Mouse (Mus musculus) heart, postnatal 0 days (tissue): ENCODE measurements around the gene Pdzrn3. TPM values are rescaled to one million over a fixed set of nuclear protein-coding genes. Genes with fewer than 3 reads are reported as not detected.
A peak's percentile ranks its signal among the peaks of the same experiment; 100 is the strongest.

ENCODE experiments used
- ATAC-seq: fragments of 200-750 bp; cut with Nextera tagmentation; 2 replicates; pipeline ENCODE4 v1.8.0; 2017; ENCODE audit warnings: low read depth, moderate number of reproducible peaks, moderate library complexity; ENCODE audit not compliant: insufficient read depth
- DNase-seq: peaks from one replicate; pipeline ENCODE4 v3.0.0-alpha.2; 2016; ENCODE audit warnings: low spot score
- H3K27ac ChIP-seq: fragments of 300-500 bp; sonication (generic); 2 replicates; pipeline ENCODE4 v1.5.1; 2014; ENCODE audit warnings: low read depth, mild to moderate bottlenecking
- H3K27me3 ChIP-seq: fragments of 300-500 bp; sonication (generic); 2 replicates; pipeline ENCODE4 v1.6.1; 2014; ENCODE audit warnings: low read length, mixed read lengths; ENCODE audit not compliant: control insufficient read depth, insufficient read depth
- H3K36me3 ChIP-seq: fragments of 300-500 bp; sonication (generic); replicated peaks from 2 replicates; pipeline ENCODE4 v1.6.1; 2014; ENCODE audit warnings: low read length, mixed read lengths; ENCODE audit not compliant: control insufficient read depth, insufficient read depth
- H3K4me1 ChIP-seq: fragments of 300-500 bp; sonication (generic); 2 replicates; pipeline ENCODE4 v1.6.1; 2014; ENCODE audit warnings: antibody characterized with exemption; ENCODE audit not compliant: control insufficient read depth, insufficient read depth
- H3K4me2 ChIP-seq: fragments of 300-500 bp; sonication (generic); 2 replicates; pipeline ENCODE4 v1.6.1; 2014; ENCODE audit warnings: low read depth, mild to moderate bottlenecking, low read length, moderate library complexity
- H3K4me3 ChIP-seq: fragments of 300-500 bp; sonication (generic); 2 replicates; pipeline ENCODE4 v1.5.1; 2014; ENCODE audit warnings: low read depth, low read length
- H3K9ac ChIP-seq: fragments of 300-500 bp; sonication (generic); replicated peaks from 2 replicates; pipeline ENCODE4 v1.6.1; 2014; ENCODE audit warnings: low read depth, low read length, mixed read lengths
- H3K9me3 ChIP-seq: fragments of 300-500 bp; sonication (generic); replicated peaks from 2 replicates; pipeline ENCODE4 v1.6.1; 2016; ENCODE audit warnings: low read length; ENCODE audit not compliant: control insufficient read depth
- CTCF ChIP-seq: IDR thresholded peaks from 2 replicates; pipeline ENCODE4 v1.5.1; 2016; ENCODE audit warnings: antibody characterized with exemption, control low read depth, low read depth
- EP300 ChIP-seq: IDR thresholded peaks from 2 replicates; pipeline ENCODE4 v1.6.1; 2016; ENCODE audit warnings: antibody characterized with exemption, low read depth
- WGBS: fragments of 180-500 bp; shearing (Covaris S2); extraction: QIAGEN DNeasy Blood & Tissue Kit; methylation state at CpG from one replicate; pipeline ENCODE4 v1.1.7; 2014; 5-methylcytosine and 5-hydroxymethylcytosine counted together
- polyA plus RNA-seq: library from polyadenylated mRNA; unstranded; fragments of >200 nt; fragmentation: Nextera tagmentation; extraction: Ambion mirVana; gene quantifications from 2 replicates; pipeline ENCODE4 v1.2.1, GENCODE M21; 2015
- total RNA-seq: library from RNA; depleted of rRNA; stranded (reverse); fragments of >200 nt; gene quantifications from 2 replicates; pipeline ENCODE4 v1.2.3, GENCODE M21; 2014; ENCODE audit warnings: low replicate concordance

The Pdzrn3 gene
- total and polyA plus RNA-seq, 2 experiments from 2014 or later: 12.2 to 116 TPM

DNA sequence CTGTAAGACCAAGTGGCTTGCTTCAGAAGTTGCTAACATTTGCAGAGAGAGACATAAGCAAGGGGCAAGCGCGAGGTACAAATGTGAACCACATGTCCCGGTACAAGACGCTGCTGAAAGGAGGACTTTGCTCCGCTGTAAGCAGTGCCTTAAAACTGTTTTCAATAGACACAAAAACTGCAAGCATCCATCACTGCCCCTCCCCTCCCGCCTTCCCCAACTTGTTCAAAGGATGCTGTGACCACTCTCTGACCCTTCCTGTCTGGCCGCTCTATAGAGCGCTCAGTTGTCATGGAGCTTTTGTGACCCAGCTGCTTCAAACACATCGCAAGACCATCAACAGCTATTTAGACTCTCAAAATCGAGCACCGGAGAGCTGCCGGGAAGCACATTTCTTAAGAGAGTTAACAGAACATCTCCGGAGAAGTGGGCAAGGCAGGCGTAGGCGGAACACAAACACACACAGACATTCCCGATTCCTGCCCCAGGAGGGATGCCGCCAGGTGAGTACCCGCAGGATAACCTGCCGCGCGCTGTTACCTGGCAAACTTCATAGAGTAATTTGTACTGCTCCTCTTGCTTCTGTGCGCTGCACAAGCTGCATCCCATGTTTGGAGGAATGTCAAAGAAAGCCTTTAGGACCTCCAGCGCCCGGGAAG, 179.3 kb downstream of the Pdzrn3 start:
- peaks cover 10% of the 10 kb centered on the region; the same call in 1 of the 2 replicates for H3K4me1 ChIP-seq
- DNase-seq: no peak
- H3K4me3 ChIP-seq: no peak overlapping the region
- ATAC-seq: no peak
- H3K27me3 ChIP-seq: no peaks in the 10 kb centered on the region
- H3K9me3 ChIP-seq: no peaks in the 10 kb centered on the region
- no peak overlapping the region for H3K27ac ChIP-seq
- no peak overlapping the region for H3K9ac ChIP-seq
- no peaks in the 10 kb centered on the region for H3K36me3 ChIP-seq
- no peak overlapping the region for H3K4me2 ChIP-seq
- 32% methylated on average over 24 of the region's 24 CpGs for WGBS
- TF ChIP-seq CTCF (no peak), EP300 (no peak)

GRCm38 (mm10) chr6:101197642-101198041, 180.1 kb downstream of the Pdzrn3 start:
- no peak overlapping the region for H3K4me2 ChIP-seq
- no peak for ATAC-seq
- WGBS: 11% methylated on average over 5 of the region's 5 CpGs
- DNase-seq: peak; percentile 46
- no peaks in the 10 kb centered on the region for H3K36me3 ChIP-seq
- TF ChIP-seq EP300 (no peak), CTCF (peak; percentile 82)
- H3K4me1 ChIP-seq: peaks cover 10% of the 10 kb centered on the region; the same call in 1 of the 2 replicates
- H3K27ac ChIP-seq: no peak overlapping the region
- no peaks in the 10 kb centered on the region for H3K9me3 ChIP-seq
- H3K27me3 ChIP-seq: no peaks in the 10 kb centered on the region
- no peak overlapping the region for H3K9ac ChIP-seq
- no peak overlapping the region for H3K4me3 ChIP-seq

GRCm38 (mm10) chr6:101195891-101196290, 181.8 kb downstream of the Pdzrn3 start:
- H3K9ac ChIP-seq: no peak overlapping the region
- DNase-seq: no peak
- H3K27ac ChIP-seq: no peak overlapping the region
- 56% methylated on average over 5 of the region's 5 CpGs for WGBS
- peaks cover 12% of the 10 kb centered on the region; the same call in 1 of the 2 replicates for H3K4me1 ChIP-seq
- H3K27me3 ChIP-seq: no peaks in the 10 kb centered on the region
- H3K4me2 ChIP-seq: no peak overlapping the region
- H3K36me3 ChIP-seq: no peaks in the 10 kb centered on the region
- no peak for TF ChIP-seq CTCF
- TF ChIP-seq EP300: no peak
- no peak for ATAC-seq
- H3K4me3 ChIP-seq: no peak overlapping the region
- no peaks in the 10 kb centered on the region for H3K9me3 ChIP-seq

DNA sequence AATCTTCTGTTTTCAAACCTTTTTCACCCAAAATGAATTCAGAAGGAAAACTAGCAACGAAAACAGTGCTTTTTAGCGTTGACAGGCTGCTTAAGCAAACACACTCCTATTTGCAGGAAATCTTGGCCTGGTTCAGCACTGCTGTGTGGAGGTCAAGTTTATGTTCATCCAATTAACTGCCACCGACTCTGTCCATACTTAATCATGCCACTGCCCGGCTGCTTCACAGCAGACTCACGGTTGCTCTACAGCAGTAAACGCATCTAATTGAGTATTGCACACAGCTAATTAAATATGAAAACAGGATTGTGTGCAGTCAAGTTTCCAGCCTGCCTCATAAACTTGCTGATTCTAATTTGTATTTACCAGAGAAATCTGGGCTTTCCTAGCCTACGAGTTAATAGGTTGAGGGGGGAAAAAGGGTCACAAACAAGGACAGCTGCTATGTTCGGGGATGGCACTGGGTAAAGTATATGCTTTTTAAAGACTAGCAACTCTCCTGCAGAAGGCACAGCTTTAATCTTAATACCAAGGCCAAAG, 183.2 kb downstream of the Pdzrn3 start:
- no peak overlapping the region for H3K4me2 ChIP-seq
- H3K36me3 ChIP-seq: no peaks in the 10 kb centered on the region
- H3K9ac ChIP-seq: no peak overlapping the region
- H3K4me3 ChIP-seq: no peak overlapping the region
- H3K27ac ChIP-seq: no peak overlapping the region
- TF ChIP-seq EP300: no peak
- TF ChIP-seq CTCF: no peak
- WGBS: 80% methylated on average over 8 of the region's 8 CpGs
- DNase-seq (no peak), ATAC-seq (no peak)
- no peaks in the 10 kb centered on the region for H3K27me3 ChIP-seq
- H3K9me3 ChIP-seq: no peaks in the 10 kb centered on the region
- H3K4me1 ChIP-seq: peaks cover 12% of the 10 kb centered on the region; the same call in 1 of the 2 replicates

- ATAC-seq (no peak), DNase-seq (no peak)
- Histone ChIP-seq H3K36me3 (no peaks in the 10 kb centered on the region), H3K27me3 (no peaks in the 10 kb centered on the region), H3K4me2 (no peak overlapping the region), H3K9me3 (no peaks in the 10 kb centered on the region), H3K27ac (no peak overlapping the region), H3K4me1 (peaks cover 21% of the 10 kb centered on the region), H3K4me3 (no peak overlapping the region), H3K9ac (no peak overlapping the region)
- 80% methylated on average over 5 of the region's 5 CpGs for WGBS
- no peak for TF ChIP-seq CTCF
- TF ChIP-seq EP300: no peak
These were observed 186.1 kb downstream of the Pdzrn3 start for GRCm38 (mm10) chr6:101191576-101191975.
